Mouse (Mus musculus) cerebellum, adult 2 months (tissue): Measurements from ENCODE around the gene Ube2m.

Experiments
- CTCF ChIP-seq: fragments of 200-500 bp; IDR thresholded peaks from 2 replicates; pipeline ENCODE4 v1.5.1; 2011; ENCODE audit warnings: low read depth, mild to moderate bottlenecking, control low read depth, low read length, moderate library complexity, borderline replicate concordance; ENCODE audit not compliant: insufficient read depth
- POLR2A ChIP-seq: fragments of 200-500 bp; IDR thresholded peaks from 2 replicates; pipeline ENCODE4 v1.6.1; 2011; ENCODE audit warnings: low read length, control low read depth, borderline replicate concordance; ENCODE audit not compliant: insufficient read depth

GRCm38 (mm10) chr7:13037366-13037765 lies 709 bp downstream of the Ube2m start:
- TF ChIP-seq POLR2A (no peak), CTCF (no peak)
